Mouse (Mus musculus): Measurements from ENCODE around the gene Peli3.
"Not testable (repeated sequence)": the region's sequence is repeated elsewhere in the genome, so short reads cannot be mapped to it uniquely, and the experiment has no call there.

Peli3 gene

DNA sequence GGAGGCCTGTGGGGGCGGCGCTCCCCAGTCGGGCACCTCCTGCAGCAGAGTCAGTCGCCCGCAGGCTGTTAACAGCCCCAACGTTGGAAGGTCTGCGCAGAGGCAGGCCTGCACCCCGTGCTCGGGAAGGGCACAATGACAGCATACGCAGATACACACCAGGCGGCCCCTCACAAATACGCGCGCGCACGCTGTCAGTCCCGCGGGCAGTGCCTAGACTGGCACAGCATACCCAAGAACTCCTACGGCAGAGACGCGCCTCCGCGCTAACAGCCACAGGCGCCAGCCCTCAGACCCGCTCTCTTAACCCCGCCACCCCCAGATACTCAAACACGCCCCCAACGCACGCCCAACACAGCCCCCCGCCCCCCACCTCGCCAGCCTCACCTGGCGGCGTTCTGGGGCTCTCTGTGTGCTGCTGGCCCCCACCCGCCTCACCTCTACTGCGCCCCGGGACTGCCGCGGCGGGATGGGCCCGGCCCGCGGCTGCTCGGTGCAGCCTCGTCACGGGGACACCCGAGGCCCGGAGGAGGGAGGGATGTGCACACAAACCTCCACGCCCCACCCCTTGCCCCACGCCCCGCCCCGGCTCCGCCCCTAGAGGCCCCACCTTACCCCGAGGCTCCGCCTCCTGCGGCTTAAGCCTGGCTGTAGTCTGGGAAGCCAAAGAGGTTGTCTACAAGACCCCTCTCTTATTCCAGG, at the start of gene Peli3:
Gene Peli3, minus strand, starts transcription at position 577 of the 702 bp plus-strand sequence.
- DNase-seq (ENCODE audit: extremely low read depth, low read depth) = peak; percentile 16

DNA sequence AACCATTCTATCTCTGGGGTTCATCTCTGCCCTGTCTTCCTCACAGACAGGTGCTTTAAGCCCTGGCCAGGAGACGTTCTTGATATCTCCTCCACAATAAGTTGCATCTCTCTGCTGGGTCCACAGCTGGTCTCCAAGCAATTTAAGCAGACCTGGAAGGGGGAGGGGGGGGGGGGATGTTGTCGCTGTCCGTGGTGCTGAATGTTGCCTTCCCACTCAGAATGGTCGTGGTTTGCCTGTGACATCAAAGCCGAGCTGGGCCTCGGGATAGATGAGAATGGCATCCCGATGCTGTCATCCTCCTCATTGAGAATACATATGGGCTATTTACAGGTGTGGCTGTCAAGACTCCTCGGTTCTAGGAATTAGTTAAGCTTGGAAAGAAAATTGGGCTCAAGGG, 49.4 kb upstream of the Peli3 start:
- no peak for DNase-seq (ENCODE audit: extremely low read depth, low read depth)

DNA sequence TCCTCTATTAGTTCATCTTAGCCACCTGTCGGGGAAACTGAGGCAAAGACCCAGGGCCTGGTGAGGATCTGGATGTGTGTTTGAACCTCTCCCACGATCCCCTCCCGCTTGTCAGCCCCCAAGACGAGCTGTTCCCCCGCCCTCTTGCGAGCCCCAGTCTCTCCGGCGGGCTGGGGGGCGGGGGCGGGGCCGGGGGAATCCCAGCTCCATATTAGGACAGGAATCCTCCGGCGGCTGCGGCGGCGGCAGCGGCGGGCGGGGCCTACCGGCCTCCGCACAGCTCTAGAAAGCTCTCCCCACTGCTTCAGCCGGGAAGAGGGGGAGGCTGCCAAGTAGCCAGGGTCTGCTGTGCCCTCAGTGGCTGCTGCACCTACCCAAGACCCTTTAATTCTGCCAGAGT, 47.8 kb upstream of the Peli3 start:
- DNase-seq (ENCODE audit: extremely low read depth, low read depth) = no peak

DNA sequence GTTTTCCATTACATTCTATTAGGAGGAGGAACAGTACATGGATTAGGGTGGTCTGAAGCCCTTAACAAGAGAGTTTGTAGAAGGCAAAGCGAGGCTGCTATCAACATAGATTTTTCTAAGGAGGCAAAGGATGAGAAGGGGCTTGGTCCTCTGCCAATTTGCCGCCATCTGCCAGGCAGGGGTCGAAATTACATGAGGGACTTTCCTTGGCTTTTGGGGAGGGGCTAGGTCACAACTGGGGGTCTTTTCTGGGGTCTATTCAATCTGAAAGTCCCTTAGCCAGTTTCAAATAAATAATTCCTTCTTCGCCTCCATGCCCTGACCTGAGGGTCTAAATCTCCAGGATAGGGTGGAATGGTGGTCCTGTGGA, 47.3 kb upstream of the Peli3 start, which contains the start of gene Npas4:
Gene Npas4, minus strand, starts transcription at position 61 of the 370 bp plus-strand sequence.
- no peak for DNase-seq (ENCODE audit: extremely low read depth, low read depth)

DNA sequence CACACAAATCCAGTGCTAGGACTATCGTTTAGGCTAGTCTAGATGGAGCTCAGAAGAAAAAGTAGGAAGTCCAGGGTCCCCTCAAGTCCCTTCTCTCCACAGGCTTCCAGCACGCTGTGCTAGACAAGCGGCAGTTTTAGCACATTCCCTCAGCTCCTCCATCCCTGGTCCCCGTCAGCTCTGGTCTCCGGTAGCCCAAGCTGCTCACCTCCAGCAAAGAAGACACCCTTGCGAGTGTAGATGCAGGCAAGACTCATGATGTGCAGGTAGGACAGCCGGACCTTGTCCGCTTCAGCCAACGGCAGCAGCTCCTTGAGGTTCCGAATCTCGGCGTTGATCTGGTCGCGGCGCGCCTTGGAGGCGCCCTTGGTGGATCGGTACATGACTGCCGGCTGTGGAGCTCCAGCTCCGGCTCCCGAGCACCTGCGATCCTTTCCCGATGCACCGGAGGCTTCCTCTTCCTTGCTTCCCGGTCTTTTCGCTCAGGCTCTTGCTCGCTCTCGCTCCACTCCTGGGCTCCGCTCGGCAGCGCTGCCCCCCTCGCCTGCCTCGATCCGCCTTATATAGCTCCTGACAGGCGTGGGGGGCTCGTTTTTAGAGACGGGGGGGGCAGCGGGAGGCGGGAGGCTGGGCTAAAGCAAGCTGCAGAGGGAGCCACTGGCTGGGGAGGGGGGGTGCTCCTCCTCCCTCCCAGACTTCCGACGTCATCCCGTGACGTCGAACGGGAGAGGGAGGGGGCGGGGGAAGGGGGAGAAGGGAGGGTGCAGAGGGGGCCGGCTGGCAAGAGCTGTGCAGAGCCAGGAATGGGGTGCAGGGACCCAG, 46.7 kb upstream of the Peli3 start:
- no peak for DNase-seq (ENCODE audit: extremely low read depth, low read depth)

DNA sequence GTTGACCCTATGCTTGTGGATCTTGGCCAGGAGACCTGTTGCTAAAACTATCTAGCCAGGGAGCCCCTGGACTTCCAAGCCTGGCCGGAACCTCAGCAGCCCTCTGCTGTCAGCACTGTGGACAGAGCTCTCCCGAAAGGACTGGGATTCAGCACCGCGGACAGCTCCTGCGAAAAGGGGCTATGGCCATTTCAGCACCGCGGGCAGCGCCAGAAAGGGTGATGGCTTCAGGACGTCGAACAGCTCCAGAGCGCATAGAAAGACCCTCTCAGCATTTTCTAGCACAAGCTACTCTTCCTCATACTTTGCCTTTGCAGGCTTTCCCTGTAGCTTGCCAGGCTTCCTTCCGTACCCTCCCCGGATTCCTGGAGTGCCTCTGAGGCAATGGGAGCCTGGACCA, 46.1 kb upstream of the Peli3 start:
- DNase-seq (ENCODE audit: extremely low read depth, low read depth) = peak; percentile 35

DNA sequence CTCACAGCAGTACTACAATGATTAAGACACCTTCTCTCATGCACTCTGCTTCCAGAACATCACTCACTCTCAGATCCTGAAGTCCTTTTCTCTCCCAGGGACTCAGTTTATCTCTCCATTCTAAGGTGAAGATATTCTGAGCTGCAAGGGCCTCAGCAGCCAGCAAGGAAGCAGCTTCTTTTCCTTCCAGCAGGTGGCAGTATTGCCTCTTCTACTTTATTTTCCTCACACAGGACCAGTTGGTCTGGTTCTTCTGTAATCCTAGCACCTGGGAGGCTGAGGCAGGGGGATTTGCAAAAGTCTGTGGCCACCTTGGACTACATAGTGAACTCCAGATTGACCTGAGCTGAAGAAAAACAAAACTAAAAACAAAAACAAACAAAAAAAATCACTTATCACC, 38.8 kb upstream of the Peli3 start:
- no peak for DNase-seq (ENCODE audit: extremely low read depth, low read depth)

DNA sequence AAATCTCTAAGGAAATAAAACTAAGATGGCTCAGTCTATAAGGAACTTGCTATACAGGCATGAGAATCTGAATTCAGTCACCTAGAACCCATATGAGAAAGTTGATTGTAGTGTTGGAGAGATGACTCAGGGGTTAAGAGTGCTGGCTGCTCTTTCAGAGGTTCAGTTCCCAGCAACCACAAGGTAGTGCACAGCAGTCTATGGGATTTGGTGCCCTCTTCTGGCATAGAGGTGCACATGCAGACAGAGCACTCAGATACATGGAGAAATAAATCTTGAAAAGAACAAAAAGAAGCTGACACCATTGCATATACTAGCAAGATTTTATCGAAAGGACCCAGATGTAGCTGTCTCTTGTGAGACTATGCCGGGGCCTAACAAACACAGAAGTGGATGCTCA, 25.3 kb upstream of the Peli3 start:
- DNase-seq (ENCODE audit: extremely low read depth, low read depth) = no peak

DNA sequence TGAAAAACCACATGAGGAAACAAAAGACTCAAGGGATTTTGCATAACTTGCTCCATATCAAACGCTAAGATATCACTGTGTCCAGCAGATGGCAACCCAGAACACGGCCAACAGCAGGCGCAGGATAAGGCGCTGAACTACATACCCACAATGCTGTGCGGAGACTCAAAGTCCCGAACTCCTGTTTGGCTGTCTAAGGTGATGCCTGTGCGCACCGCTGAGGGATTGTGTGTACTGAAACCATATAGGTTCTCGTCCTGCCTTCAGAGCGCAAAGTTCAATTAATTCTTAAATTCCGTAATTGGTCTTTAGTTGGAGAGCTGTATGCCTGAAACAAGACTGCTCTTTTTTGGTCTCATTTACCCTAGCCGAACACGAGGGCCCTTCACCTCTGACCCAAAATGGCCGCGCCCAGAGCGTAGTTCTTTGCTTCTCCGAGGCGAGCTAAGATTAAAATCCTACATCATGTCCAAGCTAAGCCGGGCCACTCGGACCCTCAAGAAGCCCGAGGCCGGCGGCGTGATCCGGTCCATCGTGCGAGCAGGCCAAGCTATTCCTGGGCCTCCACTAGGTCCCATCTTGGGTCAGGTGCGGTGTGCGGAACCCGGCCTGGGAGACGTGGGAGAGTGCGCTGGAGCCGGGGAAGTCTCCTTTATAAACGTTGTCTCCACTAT, 19.1 kb upstream of the Peli3 start, which contains the start of gene Mrpl11:
Gene Mrpl11, plus strand, starts transcription at position 220 of the 674 bp plus-strand sequence.
- peak; percentile 94 for DNase-seq (ENCODE audit: extremely low read depth, low read depth)

DNA sequence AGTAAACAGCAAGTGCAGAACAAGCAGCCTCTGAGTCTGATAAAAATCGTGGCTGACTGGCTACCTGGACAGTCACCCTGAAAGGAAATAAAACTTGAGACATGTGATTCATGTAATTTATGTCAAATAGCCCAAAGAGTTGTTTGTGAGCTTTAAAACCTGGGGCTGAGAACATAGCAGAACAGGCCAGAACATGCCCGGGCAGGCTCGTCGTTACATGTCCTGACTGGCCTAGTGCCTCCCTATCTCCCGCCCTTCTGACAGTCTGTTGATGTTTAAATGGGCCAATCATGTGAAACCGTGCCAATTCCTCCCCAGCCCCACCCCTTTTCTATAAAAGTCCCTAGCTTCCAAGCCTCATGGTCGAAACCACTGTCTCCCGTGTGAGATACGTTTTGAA, 5.7 kb upstream of the Peli3 start:
- not testable (repeated sequence) for DNase-seq (ENCODE audit: extremely low read depth, low read depth)

DNA sequence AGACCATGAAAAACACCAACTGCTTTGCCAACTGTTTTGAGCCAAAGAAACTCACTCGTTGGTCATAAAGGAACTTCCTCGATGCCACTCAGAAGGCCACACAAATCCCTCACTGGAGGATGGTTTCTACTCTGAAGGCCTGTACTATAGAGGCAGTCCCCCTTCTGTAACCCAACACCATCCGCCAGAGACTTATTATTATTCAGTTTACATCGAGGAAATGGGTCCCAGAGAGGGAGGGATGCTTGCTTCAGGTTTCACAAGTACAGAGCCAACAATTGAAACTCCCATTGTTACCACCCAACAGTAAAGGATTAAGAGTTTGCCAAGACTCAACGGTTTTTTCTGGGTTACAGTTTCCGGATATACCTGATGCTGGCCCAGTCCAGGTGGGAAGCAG, 2.6 kb upstream of the Peli3 start:
- DNase-seq (ENCODE audit: extremely low read depth, low read depth) = no peak

DNA sequence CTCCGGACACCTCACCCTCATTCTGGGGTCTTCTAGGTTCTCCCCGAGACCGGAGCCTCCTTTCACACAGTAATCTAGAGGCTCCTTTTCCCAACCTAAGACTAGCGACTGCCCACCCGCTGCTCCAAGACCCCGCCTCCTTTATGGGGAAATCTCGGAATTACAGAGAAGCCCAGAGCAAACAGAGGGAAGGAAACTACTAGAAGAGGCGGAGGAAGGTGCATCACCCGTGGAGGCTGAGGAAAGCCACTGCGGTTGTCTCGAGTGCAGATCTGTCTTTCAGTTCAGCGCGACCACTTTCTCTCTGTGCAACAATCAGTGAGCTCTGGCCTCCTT, 294 bp upstream of the Peli3 start:
- no peak for DNase-seq (ENCODE audit: extremely low read depth, low read depth)

DNA sequence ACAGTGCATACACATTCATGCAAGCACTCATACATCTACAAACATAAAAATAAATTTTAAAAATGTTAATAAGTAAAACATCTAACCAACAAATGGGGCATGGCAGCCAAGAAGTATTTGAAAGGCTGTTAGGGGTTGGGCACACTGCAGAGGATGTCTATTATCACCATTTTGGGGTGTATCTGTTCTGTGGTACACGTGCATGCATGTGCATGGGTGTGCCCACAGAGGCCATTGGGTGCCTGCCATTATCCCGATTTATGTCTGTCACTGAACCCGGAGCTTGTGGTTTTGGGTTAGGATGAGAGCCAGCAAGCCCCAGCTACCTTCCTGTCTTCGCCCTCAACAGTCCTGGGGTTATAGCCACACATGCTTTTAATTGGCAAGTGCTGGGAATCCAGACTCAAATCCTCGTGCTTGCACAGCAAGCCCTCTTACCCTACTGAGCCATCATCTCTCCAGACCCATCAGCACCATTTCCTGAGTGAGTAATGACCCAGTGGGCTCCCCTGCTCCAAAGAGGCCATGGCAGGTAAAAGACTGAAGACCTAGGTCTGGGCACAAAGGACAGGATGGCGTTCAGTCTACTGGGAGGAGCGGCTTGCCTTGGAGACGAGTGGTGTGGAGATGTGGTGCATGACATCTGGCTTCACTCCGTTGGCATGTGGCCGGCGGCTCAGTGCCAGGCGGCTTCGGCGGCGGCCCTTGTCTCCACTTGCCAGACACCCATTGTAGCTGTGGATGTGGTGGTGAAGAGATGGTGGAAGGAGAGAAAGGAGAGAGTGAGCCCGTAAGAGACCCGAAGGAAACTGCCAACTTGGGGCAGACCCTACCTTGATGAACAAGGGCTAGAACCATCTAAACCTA, 5.2 kb downstream of the Peli3 start:
- DNase-seq (ENCODE audit: extremely low read depth, low read depth) = no peak

DNA sequence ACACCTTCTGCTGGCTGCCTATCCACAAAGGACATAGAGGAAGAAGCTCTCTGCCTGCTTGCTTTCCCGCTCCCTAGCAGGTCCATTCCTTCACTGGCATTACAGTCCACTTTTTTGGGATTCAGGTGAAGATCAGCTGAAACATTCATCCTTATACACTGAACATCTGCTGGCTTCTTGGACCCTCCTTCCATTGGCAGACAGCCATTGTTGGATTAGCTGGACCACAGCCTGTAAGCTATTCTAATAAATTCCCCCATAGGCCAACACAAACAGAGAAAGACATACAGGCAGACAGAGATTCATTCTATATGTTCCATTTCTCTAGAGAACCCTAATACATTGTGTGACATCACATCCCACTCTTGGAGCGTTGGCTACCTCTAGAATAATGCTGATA, 6.0 kb downstream of the Peli3 start:
- DNase-seq (ENCODE audit: extremely low read depth, low read depth) = no peak

DNA sequence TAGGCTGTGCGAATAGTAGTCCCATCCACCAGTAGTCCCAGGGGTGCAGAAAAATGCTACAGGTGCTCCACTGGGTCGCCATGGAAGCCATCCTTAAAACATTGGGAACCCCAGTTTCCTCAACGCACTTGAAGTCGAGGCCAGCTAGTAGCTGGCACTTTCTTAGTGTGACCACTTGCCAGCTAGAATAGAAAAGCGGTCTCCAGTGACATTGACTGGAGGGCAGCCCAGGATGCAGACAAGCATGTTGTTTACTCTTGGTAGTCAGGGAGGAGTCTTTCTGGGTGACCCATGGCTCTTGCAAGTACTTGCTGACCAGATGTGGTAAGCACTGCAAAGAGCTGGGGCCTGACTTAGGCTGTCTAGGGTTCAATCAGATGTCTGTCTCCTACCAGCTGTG, 14.1 kb downstream of the Peli3 start:
- no peak for DNase-seq (ENCODE audit: extremely low read depth, low read depth)

DNA sequence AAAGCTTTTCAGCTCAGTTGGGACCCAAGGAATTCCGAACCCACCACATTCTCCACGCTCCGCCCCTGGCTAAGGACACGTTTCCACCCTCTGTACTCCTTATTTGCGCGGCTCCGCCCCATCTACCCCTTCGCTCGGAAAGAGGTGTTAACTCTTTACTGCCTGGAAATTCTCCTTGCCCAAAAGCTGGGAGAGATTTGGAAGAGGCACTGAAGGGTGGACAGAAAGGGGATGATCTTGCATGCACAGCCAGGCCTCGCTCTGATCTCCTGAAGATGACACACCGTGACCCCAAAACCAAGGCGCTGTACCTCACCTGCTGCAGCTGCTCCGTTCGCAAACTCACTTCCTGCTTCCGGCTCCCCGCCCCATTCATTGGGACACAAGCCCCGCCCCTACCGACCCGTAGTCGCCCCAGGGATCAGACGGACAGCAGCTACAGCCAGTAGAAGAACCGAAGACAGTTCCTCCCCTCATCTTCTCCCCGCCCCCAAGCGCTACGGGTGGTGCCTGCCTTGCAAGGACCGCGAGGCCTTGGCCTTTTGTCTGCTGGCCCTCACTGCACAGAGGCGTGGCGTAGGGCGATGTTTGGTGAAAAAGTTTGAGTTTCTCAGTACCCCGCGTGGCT, 14.9 kb downstream of the Peli3 start, which contains the start of gene Dpp3:
Gene Dpp3, minus strand, starts transcription at position 384 of the 628 bp plus-strand sequence.
- DNase-seq (ENCODE audit: extremely low read depth, low read depth) = peak; percentile 89

DNA sequence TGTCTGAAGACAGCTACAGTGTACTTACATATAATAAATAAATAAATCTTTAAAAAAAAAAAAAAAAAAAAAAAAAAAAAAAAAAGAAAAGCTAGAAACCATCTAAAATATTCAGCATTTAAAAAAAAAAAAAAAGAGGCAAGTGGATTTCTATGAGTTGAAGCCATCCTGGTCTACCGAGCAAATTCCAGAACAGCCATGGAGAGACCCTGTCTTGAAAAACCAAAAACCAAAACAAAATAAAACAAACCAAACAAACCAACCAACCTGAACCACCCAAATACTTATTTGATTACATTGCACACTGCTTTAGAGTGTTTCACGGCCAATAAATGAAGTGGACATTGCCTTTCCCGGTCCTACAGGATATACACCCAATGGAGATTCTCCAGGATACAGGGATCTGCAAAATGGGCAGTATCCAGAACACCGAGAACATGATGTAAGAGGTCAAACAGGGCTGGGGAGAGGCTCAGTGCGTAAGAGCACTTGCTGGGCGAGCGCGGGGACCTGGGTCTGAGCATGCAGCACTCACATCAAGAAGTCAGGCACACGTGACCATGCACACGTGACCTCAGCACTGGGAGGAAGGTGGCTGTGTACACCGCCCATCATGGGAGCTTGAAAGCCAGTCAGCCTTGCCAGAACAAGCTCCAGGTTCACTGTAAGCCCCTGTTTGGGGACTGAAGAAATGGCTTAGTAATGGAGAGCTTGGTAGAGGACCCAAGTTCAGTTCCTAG, 17.6 kb downstream of the Peli3 start:
- no peak for DNase-seq (ENCODE audit: extremely low read depth, low read depth)

DNA sequence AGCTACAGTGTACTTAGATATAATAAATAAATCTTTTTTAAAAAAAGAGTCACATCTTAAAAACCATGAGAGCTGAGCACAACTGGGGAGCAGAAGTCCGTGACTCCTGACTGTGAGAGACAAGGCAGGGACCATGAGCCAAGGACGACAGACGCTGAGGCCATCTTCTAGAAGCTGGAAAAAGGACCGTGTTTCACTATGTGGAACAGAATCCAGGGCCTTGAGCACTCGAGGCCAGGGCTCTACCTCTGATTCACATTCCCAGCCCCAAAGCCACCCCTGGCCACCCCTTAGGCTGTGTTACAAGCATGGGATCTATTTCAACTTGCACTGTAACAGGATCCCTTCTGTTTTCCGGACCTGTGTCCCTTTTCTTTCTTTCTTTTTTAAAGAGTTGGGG, 23.3 kb downstream of the Peli3 start:
- no peak for DNase-seq (ENCODE audit: extremely low read depth, low read depth)

DNA sequence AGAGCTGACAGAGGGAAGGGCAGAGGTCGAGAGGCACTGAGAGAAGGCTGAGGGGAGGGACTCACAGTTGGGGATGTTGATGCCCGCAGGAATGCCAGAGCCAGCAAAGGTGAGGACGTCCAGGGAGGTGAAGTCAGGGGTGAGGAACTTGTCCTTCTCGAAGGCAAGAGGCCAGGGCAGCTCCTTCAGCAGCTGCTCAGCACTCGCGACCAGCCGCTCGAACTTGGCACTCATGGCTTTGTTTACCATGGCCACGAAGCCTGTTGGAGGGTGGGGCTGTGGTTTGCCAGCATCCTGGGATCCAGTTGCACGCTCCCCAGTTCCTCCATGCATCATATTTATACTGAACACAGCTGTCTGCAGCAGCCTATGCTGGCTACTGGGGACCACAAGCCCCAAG, 26.1 kb downstream of the Peli3 start:
- DNase-seq (ENCODE audit: extremely low read depth, low read depth) = no peak

All from MEL-GATA-1-ER (cell line).